Mouse (Mus musculus) frontal cortex, postnatal 36 days (tissue): ENCODE measurements around the gene Ecsit.
A peak's percentile ranks its signal among the peaks of the same experiment; 100 is the strongest.

Source experiments
- DNase-seq, 2 experiments: peaks; one replicate each; pipeline ENCODE4 v3.0.0; 2022; ENCODE audit warnings: low spot score in 2 of 2

Ecsit gene

DNA sequence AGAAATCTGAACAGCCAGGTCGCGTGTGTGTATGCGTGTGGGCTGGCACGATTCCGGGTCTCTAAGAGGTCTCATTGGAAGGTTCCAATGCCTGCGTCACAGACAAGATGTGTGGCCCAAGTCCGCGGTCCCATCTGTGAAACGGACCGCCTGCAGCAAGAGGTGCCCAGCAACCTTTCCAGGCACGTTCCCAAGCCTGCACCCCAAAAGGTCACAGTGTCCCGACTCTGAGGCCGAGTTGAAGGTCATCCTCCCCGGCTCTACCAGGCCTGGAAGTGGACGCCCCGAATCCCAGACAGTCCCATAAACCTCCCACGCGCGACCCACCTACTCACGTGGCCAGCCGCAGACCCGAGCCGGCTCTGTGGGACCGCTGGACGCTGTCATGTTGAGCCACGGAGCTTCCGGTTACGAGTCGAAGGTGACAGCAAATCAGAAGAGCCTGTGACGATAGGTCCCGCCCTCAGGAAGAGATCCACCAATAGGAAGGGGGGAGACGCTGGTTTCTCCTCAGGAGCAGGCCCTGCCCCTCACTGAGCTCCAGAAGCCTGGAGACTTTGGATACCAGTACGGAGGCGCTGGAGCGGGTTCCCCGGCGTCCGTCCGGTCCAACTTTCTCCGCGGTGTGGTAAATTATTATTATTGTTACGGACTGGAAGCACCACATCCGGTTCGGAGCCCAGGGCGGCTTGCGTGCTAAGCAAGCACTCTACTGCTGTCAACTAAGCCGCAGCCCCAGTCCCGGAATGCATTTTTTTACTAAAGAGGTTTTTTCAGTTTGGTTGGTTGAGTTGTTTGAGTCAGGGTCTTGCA is at the start of gene Ecsit:
Gene Ecsit (minus strand): TSS at position 417 of the 813 bp plus-strand sequence.
- peak; percentile 92 to 97 for DNase-seq

GRCm38 (mm10) chr9:22134246-22134890 is 49.1 kb upstream of the Ecsit start:
- DNase-seq = no peak

DNA sequence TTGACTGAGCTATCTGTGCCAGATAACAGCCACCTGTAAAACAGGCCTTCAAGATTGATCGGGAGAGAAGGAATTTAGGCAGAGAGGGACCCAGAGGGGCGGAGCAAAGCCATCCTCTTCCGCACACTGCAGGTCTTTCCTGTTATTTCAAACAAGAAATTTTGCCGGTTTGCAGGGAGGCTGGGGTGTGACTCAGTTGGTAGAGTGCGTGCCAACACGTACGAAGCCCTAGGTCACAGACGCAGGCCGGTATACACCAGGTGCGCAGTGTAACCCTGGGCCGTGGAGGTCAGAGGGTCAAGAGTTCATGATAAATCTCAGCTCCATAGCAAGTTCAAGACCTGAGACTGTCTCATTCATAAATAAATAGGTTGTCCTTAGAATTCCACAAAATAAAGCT is 47.0 kb upstream of the Ecsit start:
- DNase-seq = no peak

DNA sequence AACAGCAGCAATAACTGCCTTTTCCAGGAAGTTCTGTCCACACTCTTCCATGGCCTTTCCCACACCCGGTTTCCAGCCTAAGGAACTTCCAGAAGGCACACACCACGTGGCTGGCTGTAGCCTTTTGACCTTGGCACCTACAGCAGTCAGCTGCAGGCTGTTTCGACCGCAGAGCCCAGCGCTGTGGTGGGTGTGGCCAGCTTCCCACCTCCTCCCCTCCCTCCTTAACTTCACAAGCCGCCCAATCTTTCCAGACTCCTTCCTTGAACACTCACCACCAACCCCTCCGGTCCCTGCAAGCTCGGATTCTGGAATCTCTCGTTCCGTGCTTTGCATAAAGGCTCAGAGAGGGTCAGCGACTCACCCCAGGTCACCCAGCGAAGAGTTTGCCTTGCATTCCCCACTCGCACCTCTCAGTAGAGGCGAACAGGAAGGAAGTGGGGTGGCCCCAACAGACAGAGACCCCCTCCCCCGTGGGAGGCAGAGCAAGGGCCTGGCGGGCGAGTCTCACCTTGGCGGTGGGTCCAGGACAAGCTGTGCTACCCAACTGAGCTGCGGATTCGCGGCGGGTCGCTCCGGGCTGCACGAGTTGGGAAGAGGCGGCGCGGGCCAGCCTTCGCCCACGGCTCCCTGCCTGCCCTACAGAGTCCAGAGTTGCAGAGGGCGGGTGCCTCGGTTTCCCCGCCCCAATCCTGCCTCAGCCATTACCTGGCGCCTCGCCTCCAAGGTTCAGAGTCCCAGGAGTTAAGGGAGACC is 46.2 kb upstream of the Ecsit start:
- DNase-seq = no peak

DNA sequence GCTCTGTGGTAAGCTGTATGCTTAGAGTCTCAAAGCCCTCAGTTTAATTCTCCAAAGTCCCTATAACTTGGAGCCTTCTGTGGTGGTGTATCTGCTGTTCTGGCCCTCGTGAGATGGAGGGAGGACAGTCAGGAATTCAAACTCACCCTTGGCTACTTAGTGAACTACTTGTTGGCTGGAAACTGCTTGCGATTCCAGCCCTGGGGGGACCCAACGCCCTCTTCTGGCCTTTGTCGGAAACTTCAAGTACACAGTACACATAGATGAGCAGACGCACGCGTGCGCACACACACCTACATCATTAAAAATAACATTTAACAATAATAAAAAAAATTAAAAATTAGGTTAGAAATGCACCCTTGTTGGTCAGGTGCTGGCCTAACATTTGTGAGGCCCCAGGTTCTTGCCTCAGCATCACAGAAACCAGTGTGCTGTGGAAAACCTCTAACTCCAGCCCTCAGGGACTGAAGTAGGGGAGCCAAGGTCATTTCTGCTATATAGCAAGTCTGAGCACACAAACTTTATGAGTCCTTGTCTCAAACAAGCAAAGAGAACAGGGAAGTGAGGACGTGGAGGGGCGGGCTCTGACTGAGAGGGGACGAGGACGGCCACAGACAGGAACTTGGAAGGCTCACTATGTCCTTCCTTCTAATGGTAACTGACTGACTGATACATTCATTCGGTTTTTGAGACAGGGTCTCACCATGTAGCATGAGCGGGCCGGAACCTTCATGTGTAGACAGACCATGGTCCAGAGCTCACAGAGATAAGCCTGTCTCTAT is 40.2 kb upstream of the Ecsit start:
- no peak for DNase-seq

DNA sequence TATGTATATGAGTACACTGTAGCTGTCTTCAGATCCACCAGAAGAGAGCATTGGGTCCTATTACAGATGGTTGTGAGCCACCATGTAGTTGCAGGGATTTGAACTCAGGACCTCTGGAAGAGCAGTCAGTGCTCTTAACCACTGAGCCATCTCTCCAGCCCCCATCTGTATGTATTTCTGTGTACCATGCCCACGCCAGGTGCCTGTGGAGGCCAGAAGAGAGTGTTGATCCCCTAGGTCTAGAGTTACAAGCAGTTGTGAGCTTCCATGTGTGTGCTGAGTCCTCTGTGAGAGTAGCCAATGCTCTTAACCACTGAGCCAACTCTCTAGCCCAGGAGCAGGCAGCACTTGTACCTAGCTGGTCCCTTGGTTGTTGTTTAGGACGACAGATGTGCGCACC is 38.9 kb upstream of the Ecsit start:
- no peak for DNase-seq

- no peak for DNase-seq
These were observed 37.9 kb upstream of the Ecsit start for GRCm38 (mm10) chr9:22123069-22123609.

DNA sequence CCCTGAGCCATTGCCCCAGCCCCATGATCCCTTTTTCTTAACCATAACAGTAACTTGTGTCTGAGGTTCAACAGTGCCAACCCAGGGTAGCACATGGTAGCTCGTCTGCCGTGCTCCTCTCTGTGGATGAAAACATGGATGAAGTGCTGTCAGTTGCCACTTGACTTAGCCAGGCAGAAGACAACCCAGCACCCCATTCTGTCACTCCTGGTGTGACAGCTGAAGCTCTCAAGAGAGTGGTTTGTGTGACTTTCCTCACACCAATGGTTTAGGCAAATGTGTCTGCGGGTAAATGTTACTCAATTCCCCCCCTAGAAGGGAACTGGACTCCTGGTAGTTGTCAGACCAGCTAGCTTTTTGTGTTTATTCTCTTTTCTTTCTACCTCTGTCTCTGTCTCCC is 36.8 kb upstream of the Ecsit start:
- DNase-seq = no peak

- DNase-seq = no peak
These were observed 36.3 kb upstream of the Ecsit start for GRCm38 (mm10) chr9:22121545-22121944.

- peak; percentile 49 to 57 for DNase-seq
These were observed 34.3 kb upstream of the Ecsit start for GRCm38 (mm10) chr9:22119543-22119942.

- peak in 1 of 2 experiments; percentile 58 for DNase-seq
These were observed 32.7 kb upstream of the Ecsit start for GRCm38 (mm10) chr9:22117754-22118456.

DNA sequence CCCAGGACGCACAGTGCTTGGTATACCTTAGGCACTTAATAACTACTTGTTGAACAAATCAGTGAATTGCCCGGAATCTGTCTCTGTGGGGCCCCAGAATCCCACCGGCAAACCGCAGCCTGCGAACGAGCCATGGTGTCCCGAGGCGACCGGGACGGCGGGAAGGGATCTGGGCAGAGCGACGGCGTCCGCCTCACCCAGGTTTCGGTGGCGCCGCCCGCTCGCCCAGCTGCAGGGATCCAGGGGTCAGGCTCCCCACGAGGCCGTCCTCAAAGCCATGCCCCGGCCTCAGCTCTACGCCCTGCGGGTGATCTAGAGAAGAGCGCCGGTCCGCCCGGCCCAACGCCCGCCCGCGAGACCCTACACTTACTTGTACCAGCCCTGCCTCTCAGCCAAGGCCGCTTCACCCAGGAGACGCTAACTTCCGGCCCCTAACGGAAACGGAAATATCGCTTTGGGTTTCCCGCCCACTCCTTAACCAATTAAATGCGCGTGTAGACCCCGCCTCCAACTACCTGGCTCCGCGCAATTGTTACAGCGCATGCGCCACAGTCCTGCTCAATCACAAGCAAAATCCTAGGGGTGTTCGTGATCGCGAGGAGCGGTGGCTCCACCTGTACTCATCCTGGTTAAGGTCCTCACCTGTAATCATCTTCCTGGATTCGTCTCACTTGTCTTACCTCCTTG is 31.6 kb upstream of the Ecsit start, which contains the start of gene Elof1:
Gene Elof1 (minus strand): TSS at position 433 of the 687 bp plus-strand sequence.
- peak; percentile 94 to 96 for DNase-seq

DNA sequence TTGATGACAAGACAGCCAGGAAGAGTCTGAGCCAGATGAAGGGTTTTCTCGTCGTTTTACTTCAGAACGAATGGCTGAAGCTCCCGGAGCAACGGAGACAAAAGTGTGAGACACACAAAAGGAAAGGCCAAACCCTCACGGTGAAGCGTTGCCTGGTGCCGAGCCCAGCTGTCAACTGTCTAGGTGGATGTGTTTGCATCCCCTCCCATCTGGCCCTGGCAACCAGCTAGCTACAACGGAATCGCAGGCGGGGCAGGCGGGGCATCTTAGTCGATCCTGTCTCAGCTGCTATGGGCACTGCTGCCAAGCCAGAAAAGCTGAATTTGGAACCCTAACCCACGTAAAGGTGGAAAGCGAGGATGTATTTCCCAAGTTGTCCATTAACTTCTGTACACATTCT is 30.8 kb upstream of the Ecsit start:
- no peak for DNase-seq

- no peak for DNase-seq
These were observed 30.4 kb upstream of the Ecsit start for GRCm38 (mm10) chr9:22115635-22116034.

- no peak for DNase-seq
These were observed 23.0 kb upstream of the Ecsit start for GRCm38 (mm10) chr9:22108194-22108593.

- no peak for DNase-seq
These were observed 14.7 kb upstream of the Ecsit start for GRCm38 (mm10) chr9:22099922-22100321.

DNA sequence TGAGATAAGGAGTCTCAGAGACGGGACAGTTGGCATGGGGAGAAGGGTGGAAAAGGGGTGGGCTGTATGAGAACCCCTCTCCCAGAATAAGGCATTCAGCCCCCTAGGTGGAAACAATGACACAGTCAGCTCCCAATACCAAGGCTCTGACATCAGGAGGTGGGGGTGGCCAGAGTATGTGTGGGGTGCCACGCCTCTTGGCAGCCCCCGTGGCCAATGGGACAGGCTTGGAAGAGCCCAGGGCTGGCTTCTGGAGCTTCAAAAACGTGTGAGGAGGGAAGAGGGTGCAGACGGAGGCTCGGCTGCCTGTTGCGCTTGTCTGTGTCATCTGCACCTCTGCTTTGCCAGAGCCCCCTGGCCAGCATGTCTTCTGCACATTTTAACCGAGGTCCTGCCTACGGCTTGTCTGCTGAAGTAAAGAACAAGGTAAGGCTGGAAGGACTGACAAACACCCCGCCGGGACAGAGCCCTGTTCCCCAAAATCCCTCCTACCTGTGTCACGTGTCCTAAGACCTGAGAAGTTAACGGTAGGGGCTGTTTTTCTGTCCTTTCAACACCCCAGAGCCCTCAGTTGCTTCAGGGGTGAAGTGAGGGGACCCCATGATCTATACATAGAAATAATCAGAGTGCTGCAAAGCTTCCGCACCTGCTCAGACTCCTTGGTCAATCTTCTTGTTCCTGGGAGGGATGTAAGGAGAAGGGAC is 13.9 kb upstream of the Ecsit start, which contains the start of gene Cnn1:
Gene Cnn1 (plus strand): TSS at position 224 of the 704 bp plus-strand sequence.
- no peak for DNase-seq

GRCm38 (mm10) chr9:22095854-22096307 is 10.6 kb upstream of the Ecsit start:
- peak; percentile 73 to 77 for DNase-seq

GRCm38 (mm10) chr9:22092746-22093145 is 7.5 kb upstream of the Ecsit start:
- no peak for DNase-seq
